8 mouse cellular contexts compared by ENCODE assay signal in genomic region chr3:37420072-37420471, GRCm38 (mm10). TPM values are rescaled to one million over a fixed set of nuclear protein-coding genes. Genes with fewer than 3 reads are reported as not detected.
DNase-seq lines count a peak whose midpoint lies in the region; ATAC-seq lines count a peak whose summit lies in the region.

TSS of gene Nudt6 (minus strand) at chr3:37420211.

- H3K9ac ChIP-seq in forebrain, embryonic 11.5 days (ENCODE audit: low read length) = peak within 1 kb of the TSS; percentile 78
- H3K9ac ChIP-seq in heart, embryonic 16.5 days (ENCODE audit: low read length) = peak within 1 kb of the TSS; percentile 91
- peak within 1 kb of the TSS; percentile 81 for H3K9ac ChIP-seq in liver, embryonic 15.5 days
- peak within 1 kb of the TSS; percentile 87 for H3K9ac ChIP-seq in neural tube, embryonic 12.5 days

- peak; percentile 87 to 90 for DNase-seq in CD8-positive naive resting alpha-beta T cell, adult 2 months (ENCODE audit: low read depth in 2 of 2, low spot score in 2 of 2)
- DNase-seq in c-Kit-positive CD71-negative TER-119-negative erythroid progenitor cells, embryonic 14.5 days (ENCODE audit: low read depth) = peak; percentile 83
- peak; percentile 96 for DNase-seq in forebrain, embryonic 11.5 days (ENCODE audit: low spot score)
- peak; percentile 91 to 96 for DNase-seq in kidney, postnatal 36 days
- peak; percentile 87 for DNase-seq in telencephalon, adult 2 months (ENCODE audit: low read depth, low spot score)

- H3K4me3 ChIP-seq in forebrain, embryonic 11.5 days (ENCODE audit: low read depth, low read length) = peak within 1 kb of the TSS; percentile 95
- H3K4me3 ChIP-seq in heart, embryonic 16.5 days (ENCODE audit: low read length) = peak within 1 kb of the TSS; percentile 96
- peak within 1 kb of the TSS; percentile 83 for H3K4me3 ChIP-seq in liver, embryonic 15.5 days (replicated peaks)
- H3K4me3 ChIP-seq in neural tube, embryonic 12.5 days = peak within 1 kb of the TSS; percentile 97

- H3K4me1 ChIP-seq in forebrain, embryonic 11.5 days (replicated peaks; ENCODE audit: control insufficient read depth, insufficient read depth, low read length) = peaks cover 6% of the 10 kb centered on the region; the same call in 1 of the 2 replicates
- H3K4me1 ChIP-seq in heart, embryonic 16.5 days (ENCODE audit: control insufficient read depth, insufficient read depth, low read length) = peaks cover 18% of the 10 kb centered on the region
- H3K4me1 ChIP-seq in liver, embryonic 15.5 days (replicated peaks) = peaks cover 27% of the 10 kb centered on the region
- peaks cover 13% of the 10 kb centered on the region for H3K4me1 ChIP-seq in neural tube, embryonic 12.5 days

- 0% methylated on average over 50 of the region's 50 CpGs for WGBS in forebrain, embryonic 11.5 days
- under 1% methylated on average over 50 of the region's 50 CpGs for WGBS in heart, embryonic 16.5 days
- WGBS in liver, embryonic 15.5 days (ENCODE audit: insufficient replicate concordance) = under 1% methylated on average over 50 of the region's 50 CpGs
- WGBS in neural tube, embryonic 12.5 days = under 1% methylated on average over 50 of the region's 50 CpGs

- H3K27ac ChIP-seq in forebrain, embryonic 11.5 days (ENCODE audit: low read depth, low read length) = peak within 1 kb of the TSS; percentile 81
- H3K27ac ChIP-seq in heart, embryonic 16.5 days (ENCODE audit: low read length) = peak within 1 kb of the TSS; percentile 97
- peak within 1 kb of the TSS; percentile 91 for H3K27ac ChIP-seq in liver, embryonic 15.5 days (replicated peaks)
- peak within 1 kb of the TSS; percentile 79 for H3K27ac ChIP-seq in neural tube, embryonic 12.5 days

- peak within 1 kb of the TSS; percentile 84 for H3K4me2 ChIP-seq in forebrain, embryonic 11.5 days (ENCODE audit: low read depth, low read length, severe bottlenecking)
- H3K4me2 ChIP-seq in heart, embryonic 16.5 days (ENCODE audit: low read depth, low read length) = peak within 1 kb of the TSS; percentile 96
- peak within 1 kb of the TSS; percentile 96 for H3K4me2 ChIP-seq in liver, embryonic 15.5 days
- H3K4me2 ChIP-seq in neural tube, embryonic 12.5 days (replicated peaks) = peak within 1 kb of the TSS; percentile 92

- H3K27me3 ChIP-seq in forebrain, embryonic 11.5 days (ENCODE audit: control insufficient read depth, insufficient read depth, low read length) = no peaks in the 10 kb centered on the region
- no peaks in the 10 kb centered on the region for H3K27me3 ChIP-seq in heart, embryonic 16.5 days (ENCODE audit: control insufficient read depth, insufficient read depth, low read length)
- no peaks in the 10 kb centered on the region for H3K27me3 ChIP-seq in liver, embryonic 15.5 days
- no peaks in the 10 kb centered on the region for H3K27me3 ChIP-seq in neural tube, embryonic 12.5 days (replicated peaks)

- no peaks in the 10 kb centered on the region for H3K36me3 ChIP-seq in forebrain, embryonic 11.5 days (ENCODE audit: control insufficient read depth, insufficient read depth, low read length)
- H3K36me3 ChIP-seq in heart, embryonic 16.5 days (ENCODE audit: control insufficient read depth, insufficient read depth) = no peaks in the 10 kb centered on the region
- H3K36me3 ChIP-seq in liver, embryonic 15.5 days (replicated peaks) = peaks cover 5% of the 10 kb centered on the region; the same call in 1 of the 2 replicates
- 0 out of 2 replicates have a peak, but pooled peaks cover 1% of the 10 kb centered on the region for H3K36me3 ChIP-seq in neural tube, embryonic 12.5 days

- peak; percentile 89 for ATAC-seq in forebrain, embryonic 11.5 days (replicated peaks; ENCODE audit: low FRiP score)
- ATAC-seq in heart, embryonic 16.5 days (replicated peaks; ENCODE audit: extremely low read depth, insufficient read depth, low FRiP score) = peak; percentile 80
- ATAC-seq in liver, embryonic 15.5 days (ENCODE audit: insufficient read depth) = peak; percentile 78
- ATAC-seq in neural tube, embryonic 12.5 days (ENCODE audit: low FRiP score, low read depth) = peak; percentile 90

- H3K9me3 ChIP-seq in forebrain, embryonic 11.5 days (ENCODE audit: control insufficient read depth, low read length) = no peaks in the 10 kb centered on the region
- H3K9me3 ChIP-seq in heart, embryonic 16.5 days (replicated peaks; ENCODE audit: control insufficient read depth, low read length) = no peaks in the 10 kb centered on the region
- H3K9me3 ChIP-seq in liver, embryonic 15.5 days (replicated peaks) = no peaks in the 10 kb centered on the region
- no peaks in the 10 kb centered on the region for H3K9me3 ChIP-seq in neural tube, embryonic 12.5 days

RNA-seq across cellular contexts. Expression of gene Nudt6, which starts in this region (rescaled TPM):
- 4.4 and 4.5 TPM in 2 replicates for polyA plus RNA-seq in forebrain, embryonic 11.5 days (2014; fragmentation: Nextera tagmentation; extraction: Ambion mirVana)
- 13.8 and 14.7 TPM in 2 replicates for polyA plus RNA-seq in heart, embryonic 16.5 days (2015; fragmentation: Nextera tagmentation; extraction: Ambion mirVana)
- 4.9 and 5.1 TPM in 2 replicates for polyA plus RNA-seq in liver, embryonic 15.5 days (2015; fragmentation: Nextera tagmentation; extraction: Ambion mirVana)
- 3.7 and 5.1 TPM in 2 replicates for polyA plus RNA-seq in neural tube, embryonic 12.5 days (2016; fragmentation: Nextera tagmentation; extraction: Ambion mirVana)

Comparison
In these comparisons a context has a peak if more than half of its experiments do, and no peak if none do; other contexts are left out.
1. Peak in every context shown above with its lines: DNase-seq, ATAC-seq, H3K4me3 ChIP-seq and H3K27ac ChIP-seq.